Mouse (Mus musculus): ENCODE measurements at regions not wholly inside any gene's neighbourhood (a gene's known extent, or its start where the extent isn't known, plus 50 kb on each side); places are given as distances from the start of the nearest gene placed in this dataset.

DNA sequence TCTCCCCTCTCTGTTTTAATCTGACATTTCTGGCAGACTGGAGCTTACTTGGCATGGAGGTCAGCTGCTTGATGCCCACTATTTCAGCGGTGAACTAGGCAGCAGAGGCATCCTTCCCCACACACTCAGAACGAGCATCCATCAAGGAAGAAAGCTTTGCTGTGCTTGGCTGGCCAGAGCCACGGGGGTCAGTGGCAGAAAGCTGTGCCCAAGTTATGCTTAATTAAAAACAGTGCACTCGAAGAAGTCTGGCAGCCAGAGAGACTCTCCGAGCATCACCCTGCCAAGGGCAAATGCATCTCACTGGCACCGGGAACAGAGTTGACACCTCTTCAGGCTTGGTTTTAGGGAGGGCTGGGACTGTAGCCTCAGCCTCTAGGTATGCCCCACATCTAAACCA, 168.3 kb downstream of the Gm45692 start:
- DNase-seq, result no peak

GRCm38 (mm10) chr8:26288163-26288562, 168.8 kb downstream of the Gm45692 start:
- no peak for DNase-seq

DNA sequence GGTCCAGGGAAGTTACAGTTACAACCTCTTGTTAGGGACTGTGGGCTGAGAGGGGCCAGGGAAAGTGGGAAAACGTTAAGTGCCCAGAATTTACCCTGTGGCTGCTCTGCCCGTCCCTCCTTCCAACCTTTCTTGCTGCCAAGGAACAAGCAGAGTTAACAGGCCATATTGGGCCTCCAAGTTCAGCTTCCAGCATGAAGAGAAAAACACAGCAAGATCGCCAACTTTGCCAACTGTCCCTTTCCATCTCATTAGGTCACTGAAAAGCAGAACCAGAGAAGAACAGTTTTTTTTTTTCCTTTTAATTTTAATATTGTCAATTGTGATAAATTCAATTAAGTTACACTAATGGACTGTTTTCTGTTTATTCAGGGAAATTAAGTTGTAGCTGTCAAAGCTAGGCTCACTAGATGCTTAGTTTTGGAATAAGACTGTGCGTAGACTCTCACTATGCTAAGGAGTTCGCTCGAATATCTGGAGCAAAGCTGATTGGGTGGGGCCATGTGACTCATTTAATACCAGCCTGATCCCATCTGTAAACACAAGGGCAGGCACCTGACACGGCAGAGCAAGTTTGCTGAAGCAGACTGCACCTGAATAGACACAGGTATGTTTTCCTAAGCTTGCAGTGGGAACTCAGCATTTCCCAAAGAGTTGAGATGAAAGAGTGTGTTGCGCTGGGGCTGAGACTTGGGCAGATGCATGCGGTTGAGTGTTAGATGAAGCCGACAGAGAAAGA, 178.9 kb downstream of the Gm45692 start:
- no peak for DNase-seq

- no peak for DNase-seq
These were observed 180.9 kb downstream of the Gm45692 start for GRCm38 (mm10) chr8:26300246-26300645.

GRCm38 (mm10) chr8:26301961-26302360, 182.6 kb downstream of the Gm45692 start:
- DNase-seq, result no peak

DNA sequence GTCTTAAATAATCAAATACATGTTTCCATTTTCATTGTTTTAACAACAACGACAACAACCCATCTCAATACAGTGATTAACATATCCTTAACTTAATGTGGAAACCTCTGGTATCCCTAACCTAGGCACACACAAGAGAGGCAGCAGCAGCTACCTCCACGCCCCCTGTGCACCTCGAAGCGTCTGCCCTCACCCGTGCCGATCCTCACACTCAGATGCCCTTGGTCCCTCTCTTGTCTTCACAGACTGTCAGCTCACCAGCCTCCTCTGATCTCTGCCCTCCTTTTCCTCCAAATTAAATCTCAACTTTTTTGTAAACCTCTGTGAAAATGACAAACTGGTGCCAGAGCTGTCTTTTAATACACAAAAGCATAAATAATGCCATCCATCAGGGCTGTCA, 185.2 kb downstream of the Gm45692 start:
- DNase-seq, result no peak

DNA sequence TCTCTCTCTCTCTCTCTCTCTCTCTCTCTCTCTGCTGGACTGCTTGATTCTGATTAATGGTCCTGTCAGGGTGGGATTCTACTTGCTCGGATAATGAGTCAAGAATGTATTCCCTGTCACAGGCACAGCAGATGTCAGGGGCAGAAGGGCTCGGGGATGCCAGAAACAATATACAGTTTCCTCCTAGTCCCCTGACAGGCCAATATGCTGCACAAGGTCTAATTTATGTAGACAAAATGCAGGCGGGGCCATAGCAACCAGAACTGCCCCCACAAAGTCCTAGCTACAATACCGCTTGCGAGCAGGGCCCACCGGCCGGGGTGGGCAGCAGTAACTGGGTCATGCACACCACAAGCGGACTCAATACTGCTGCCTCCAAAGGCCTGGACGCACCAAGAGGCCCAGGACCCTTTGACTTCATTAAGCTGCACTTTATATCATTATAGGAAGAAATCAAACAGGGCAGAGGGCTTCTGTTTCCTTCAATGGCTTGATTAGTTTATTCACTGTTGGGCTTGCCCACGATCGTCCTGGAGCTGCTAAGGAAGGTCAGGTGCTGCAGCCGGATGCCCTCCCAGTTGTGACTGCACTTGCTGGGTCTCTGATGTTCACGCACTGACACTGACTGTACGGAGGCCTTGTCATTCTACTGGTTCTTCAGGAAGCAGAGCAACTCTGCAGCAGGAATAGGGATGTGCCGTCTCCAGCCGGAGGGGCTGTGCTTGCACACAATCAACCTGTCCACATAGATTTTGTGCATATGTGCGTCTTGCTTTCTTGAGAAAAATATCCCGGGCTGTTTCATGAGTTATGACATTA, 185.9 kb downstream of the Gm45692 start:
- DNase-seq, result no peak

DNA sequence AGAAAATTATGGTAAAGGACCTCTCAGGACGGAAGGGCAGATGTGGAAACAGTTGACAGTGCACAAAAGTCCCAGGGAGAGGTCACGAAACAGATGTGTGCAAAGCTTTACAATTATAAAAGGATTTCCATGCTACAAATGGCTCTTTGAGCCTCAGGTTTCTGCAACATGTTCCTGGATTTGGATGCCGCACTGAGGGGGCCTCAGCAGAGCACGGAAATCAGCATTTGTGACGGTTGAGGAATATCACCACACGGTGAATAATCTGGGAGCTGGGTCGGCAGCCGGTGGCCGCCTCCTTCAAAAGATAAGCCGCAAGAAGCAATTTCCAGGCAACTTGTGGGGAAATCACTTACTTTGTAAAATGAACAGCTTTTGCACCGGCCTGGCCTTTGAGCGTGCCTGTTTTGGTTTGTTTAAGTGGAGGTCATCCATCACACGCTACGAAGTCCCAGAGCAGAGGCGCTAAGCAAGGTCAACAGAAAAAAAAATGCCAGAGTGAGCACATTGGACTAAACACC, 188.8 kb downstream of the Gm45692 start:
- DNase-seq, result no peak

GRCm38 (mm10) chr8:26309764-26310163, 190.4 kb downstream of the Gm45692 start:
- no peak for DNase-seq

- DNase-seq, result no peak
These were observed 204.4 kb downstream of the Gm45692 start for GRCm38 (mm10) chr8:26323606-26324350.

GRCm38 (mm10) chr8:26324606-26325005, 205.3 kb downstream of the Gm45692 start:
- no peak for DNase-seq

GRCm38 (mm10) chr8:26329813-26330212, 210.5 kb downstream of the Gm45692 start:
- DNase-seq, result no peak

DNA sequence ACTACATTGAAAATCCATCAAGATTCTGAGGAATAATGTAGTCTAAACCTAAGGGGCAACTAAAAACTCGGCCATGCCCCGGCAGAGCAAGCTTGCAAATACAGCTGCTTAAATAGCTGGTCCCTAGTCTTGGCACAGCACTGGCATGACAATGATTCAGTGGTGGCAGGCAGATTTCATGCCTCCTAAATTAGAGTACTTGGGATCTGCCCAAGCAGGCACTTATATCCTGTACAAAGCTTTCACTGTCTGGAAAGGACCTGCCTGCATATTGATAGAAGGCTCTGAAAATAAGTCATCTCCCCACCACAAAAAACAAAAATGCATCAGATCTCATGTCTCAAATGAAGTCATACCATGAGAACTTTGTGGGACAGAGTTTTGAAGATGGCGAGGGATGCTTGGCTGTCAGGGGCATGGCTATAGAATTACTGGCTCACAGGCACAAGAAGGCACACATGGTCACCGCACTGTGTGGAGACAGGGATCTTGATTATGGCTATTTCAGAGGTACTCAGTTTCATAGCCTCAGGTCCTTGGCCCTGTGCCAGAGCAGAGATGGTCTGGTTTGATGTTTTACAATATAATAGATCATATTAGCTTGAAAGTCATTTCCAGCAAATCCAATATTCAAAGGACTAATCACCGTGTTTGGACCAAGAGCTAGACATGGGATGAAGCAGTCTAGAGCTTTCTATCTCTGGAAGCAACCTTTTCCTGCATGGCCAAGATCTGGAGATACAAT, 217.7 kb downstream of the Gm45692 start:
- DNase-seq, result peak; percentile 13

DNA sequence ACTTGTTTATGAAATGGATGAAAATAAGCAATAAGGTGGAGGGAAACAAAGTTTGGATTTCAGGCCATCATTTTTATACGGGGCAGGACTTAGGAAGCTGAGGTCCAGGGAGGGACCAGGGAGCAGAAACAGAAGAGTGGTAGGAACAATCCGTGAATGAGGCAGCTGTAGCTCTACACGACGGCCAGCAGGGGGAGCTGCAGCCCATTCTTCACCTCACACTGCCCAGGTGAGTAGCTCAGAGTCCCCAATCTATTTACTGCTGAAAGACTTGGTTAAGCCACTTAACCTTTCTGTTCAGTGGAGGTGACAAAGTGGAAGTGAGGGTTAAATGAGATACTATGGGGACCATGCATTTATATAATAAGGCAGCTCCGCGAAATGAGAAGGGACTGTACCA, 225.7 kb downstream of the Gm45692 start:
- peak; percentile 18 for DNase-seq

GRCm38 (mm10) chr8:26349231-26349630, 229.9 kb downstream of the Gm45692 start:
- DNase-seq, result no peak

DNA sequence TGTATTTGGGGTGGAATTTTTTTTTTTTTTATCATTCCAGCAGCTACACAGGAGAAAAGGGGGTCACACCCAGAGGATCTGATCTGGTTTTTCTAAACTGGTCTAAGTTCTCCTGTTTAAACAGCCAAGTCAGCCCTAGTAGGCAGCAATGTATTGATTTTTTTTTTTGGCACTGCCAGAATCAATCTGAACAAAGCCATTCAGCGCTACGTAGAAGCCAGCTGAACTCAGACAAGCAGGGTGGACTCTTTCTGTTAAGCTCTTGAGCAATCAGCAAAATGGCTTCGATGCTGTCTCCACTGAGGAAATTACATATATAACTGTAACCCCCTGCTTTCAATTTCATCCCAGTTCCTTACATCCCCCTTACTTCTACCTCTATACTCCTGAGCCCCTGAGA, 230.5 kb downstream of the Gm45692 start:
- DNase-seq, result no peak

- no peak for DNase-seq
These were observed 231.3 kb downstream of the Gm45692 start for GRCm38 (mm10) chr8:26350616-26351015.

DNA sequence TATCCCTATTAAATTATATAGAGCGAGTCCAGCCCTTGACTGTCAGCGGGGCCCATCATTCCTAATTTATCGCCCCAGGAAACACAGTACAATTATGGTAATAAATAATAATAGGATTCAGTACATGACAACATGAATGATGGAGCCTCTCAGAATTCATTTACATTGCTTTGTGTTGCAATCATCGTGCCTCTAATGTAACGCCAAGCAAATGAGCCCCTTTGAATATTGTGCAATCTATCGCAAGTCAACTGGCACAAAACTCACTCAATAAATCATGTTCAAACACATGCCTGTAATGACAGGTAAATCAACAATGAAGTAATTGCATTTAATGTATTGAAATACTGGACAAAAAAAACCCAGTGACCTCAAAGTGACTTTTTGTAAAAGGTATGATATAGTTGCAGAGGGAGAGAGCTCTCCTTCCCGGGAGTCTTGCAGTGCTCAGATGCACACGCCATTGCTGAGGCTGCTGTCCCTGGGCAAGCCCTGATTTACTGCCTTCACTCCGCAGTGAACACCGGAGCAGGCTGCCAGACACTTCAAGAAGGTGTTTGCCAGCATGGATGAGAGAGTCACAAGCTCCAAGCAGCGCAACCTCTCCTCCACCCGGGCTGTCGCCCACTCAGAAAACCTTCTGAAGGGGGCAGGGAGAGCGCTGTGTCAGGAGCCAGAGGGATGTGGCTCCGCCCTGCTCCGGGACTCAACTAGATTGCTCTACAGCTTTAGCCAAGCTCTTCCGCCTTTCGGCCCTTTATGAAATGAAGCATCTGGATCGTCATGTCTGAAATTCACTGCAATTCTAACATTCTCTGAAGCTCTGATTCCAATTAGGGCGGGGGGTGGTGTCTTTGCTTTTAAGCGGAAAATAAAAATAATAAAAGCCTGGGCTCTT, 232.6 kb downstream of the Gm45692 start:
- DNase-seq, result peak; percentile 7

GRCm38 (mm10) chr8:26352541-26353010, 233.2 kb downstream of the Gm45692 start:
- DNase-seq, result peak; percentile 36

DNA sequence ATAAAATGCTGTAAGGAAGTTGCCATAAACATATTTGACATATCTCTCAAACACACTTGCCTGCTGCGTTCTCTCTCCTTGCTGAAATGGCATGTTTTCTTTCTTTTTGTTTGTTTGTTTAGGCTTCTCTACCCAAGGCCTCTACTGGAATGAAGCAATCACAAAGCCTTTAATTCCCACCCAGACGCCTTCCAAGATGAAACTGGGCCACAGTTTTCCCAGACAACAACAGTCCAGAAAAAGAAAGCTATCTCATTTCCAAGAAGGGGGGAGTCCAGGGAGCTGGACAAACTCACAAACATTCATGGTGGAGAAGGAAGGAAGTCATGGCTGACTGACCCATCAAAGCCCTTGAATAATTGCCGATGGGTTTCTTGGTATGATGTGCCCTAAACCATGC, 234.1 kb downstream of the Gm45692 start:
- no peak for DNase-seq

GRCm38 (mm10) chr8:26354516-26354915, 235.2 kb downstream of the Gm45692 start:
- no peak for DNase-seq

Data from adrenal gland, adult 8-10 months (tissue).